Mouse (Mus musculus) lung, embryonic 15.5 days (tissue): ENCODE data around the gene Ino80e. TPM values are rescaled to one million over a fixed set of nuclear protein-coding genes. Genes with fewer than 3 reads are reported as not detected.

ENCODE experiments used
- ATAC-seq: fragments of 200-750 bp; cut with Nextera tagmentation; 2 replicates; pipeline ENCODE4 v1.8.0; 2017; ENCODE audit warnings: moderate number of reproducible peaks, borderline replicate concordance; ENCODE audit not compliant: low FRiP score, low TSS enrichment; ENCODE audit errors: extremely low read depth
- H3K27ac ChIP-seq: fragments of 300-500 bp; sonication (generic); 2 replicates; pipeline ENCODE4 v1.5.1; 2015; ENCODE audit warnings: moderate library complexity, mild to moderate bottlenecking, inconsistent platforms
- H3K27me3 ChIP-seq: fragments of 300-500 bp; sonication (generic); 2 replicates; pipeline ENCODE4 v1.6.1; 2015; ENCODE audit warnings: inconsistent platforms
- H3K36me3 ChIP-seq: fragments of 300-500 bp; sonication (generic); 2 replicates; pipeline ENCODE4 v1.6.1; 2015; ENCODE audit warnings: inconsistent platforms
- H3K4me1 ChIP-seq: fragments of 300-500 bp; sonication (generic); 2 replicates; pipeline ENCODE4 v1.6.1; 2015; ENCODE audit warnings: inconsistent platforms
- H3K4me2 ChIP-seq: fragments of 300-500 bp; sonication (generic); 2 replicates; pipeline ENCODE4 v1.6.1; 2015; ENCODE audit warnings: inconsistent platforms, mild to moderate bottlenecking, moderate library complexity
- H3K4me3 ChIP-seq: fragments of 300-500 bp; sonication (generic); 2 replicates; pipeline ENCODE4 v1.5.1; 2015; ENCODE audit warnings: mild to moderate bottlenecking, inconsistent platforms
- H3K9ac ChIP-seq: fragments of 300-500 bp; sonication (generic); 2 replicates; pipeline ENCODE4 v1.6.1; 2015; ENCODE audit warnings: inconsistent platforms
- H3K9me3 ChIP-seq: fragments of 300-500 bp; sonication (generic); 2 replicates; pipeline ENCODE4 v1.6.1; 2016; ENCODE audit warnings: inconsistent platforms
- WGBS: fragments of 180-500 bp; shearing (Covaris S2); methylation state at CpG from one replicate; pipeline ENCODE4 v1.1.7; 2015; 5-methylcytosine and 5-hydroxymethylcytosine counted together
- polyA plus RNA-seq: library from polyadenylated mRNA; unstranded; fragments of >200 nt; fragmentation: Nextera tagmentation; extraction: Ambion mirVana; gene quantifications from 2 replicates; pipeline ENCODE4 v1.2.1, GENCODE M21; 2015

Gene Ino80e
- polyA plus RNA-seq, 1 experiment from 2014 or later, result 78.3 TPM

DNA sequence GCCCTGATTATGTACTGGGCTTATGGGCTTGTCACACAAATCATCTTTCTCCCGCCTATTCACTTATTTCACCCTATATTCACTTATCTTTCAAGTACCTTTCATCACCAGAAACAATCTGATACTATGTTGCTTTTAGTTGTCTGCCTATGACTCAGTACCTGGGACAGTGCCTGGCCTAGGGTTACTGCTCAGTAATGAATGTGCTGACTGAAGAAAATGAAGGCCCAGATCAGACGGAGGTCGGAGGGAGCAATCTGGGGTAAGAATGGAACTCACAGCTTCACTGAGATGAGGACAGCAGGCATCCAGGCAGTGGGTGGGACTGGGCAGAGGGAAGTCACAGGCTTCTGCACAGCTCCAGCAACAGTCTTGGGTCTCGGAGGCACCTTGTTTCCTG, 54.8 kb downstream of the Ino80e start:
- 55% methylated on average over 4 of the region's 4 CpGs for WGBS
- H3K4me3 ChIP-seq, result peak overlapping the region; percentile 53; the same call in 1 of the 2 replicates
- peak overlapping the region; percentile 53 for H3K9ac ChIP-seq
- H3K4me1 ChIP-seq, result peaks cover 20% of the 10 kb centered on the region
- no peak for ATAC-seq
- no peaks in the 10 kb centered on the region for H3K9me3 ChIP-seq
- H3K4me2 ChIP-seq, result peak overlapping the region; percentile 84
- peak overlapping the region; percentile 21 for H3K27ac ChIP-seq
- no peaks in the 10 kb centered on the region for H3K27me3 ChIP-seq
- peaks cover 9% of the 10 kb centered on the region; the same call in 1 of the 2 replicates for H3K36me3 ChIP-seq

DNA sequence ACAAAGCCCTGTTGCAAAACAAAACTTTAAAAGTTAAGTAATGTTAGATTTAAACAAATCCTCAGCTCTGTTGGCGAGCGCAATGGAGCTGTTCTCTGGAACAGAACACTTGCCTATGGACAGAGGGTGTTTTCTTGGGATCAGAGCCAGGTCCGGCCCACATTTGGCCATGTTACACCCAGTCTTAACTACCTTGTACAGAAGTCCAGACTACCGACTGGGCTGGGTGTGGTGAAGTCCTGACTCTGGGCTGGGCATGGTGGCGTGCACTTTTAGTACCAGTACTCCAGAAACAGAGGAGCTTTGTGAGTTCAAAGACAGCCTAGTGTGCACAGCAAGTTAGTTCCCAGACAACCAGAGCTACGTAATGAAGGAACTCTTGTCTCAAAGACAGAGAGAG, 55.2 kb downstream of the Ino80e start:
- peak overlapping the region; percentile 84; the same call in 1 of the 2 replicates for H3K4me2 ChIP-seq
- H3K4me1 ChIP-seq, result peaks cover 20% of the 10 kb centered on the region
- ATAC-seq, result no peak
- no peaks in the 10 kb centered on the region for H3K27me3 ChIP-seq
- H3K36me3 ChIP-seq, result peaks cover 10% of the 10 kb centered on the region; the same call in 1 of the 2 replicates
- H3K9ac ChIP-seq, result no peak overlapping the region
- H3K9me3 ChIP-seq, result no peaks in the 10 kb centered on the region
- WGBS, result 52% methylated on average over 6 of the region's 6 CpGs
- no peak overlapping the region for H3K4me3 ChIP-seq
- H3K27ac ChIP-seq, result peak overlapping the region; percentile 21

- Histone ChIP-seq H3K9me3 (no peaks in the 10 kb centered on the region), H3K27me3 (no peaks in the 10 kb centered on the region), H3K4me3 (no peak overlapping the region), H3K4me1 (peaks cover 29% of the 10 kb centered on the region), H3K4me2 (no peak overlapping the region), H3K36me3 (peaks cover 10% of the 10 kb centered on the region; the same call in 1 of the 2 replicates), H3K27ac (no peak overlapping the region), H3K9ac (no peak overlapping the region)
- ATAC-seq, result no peak
Measured at GRCm38 (mm10) chr7:126803751-126804150, 58.4 kb downstream of the Ino80e start.

- Histone ChIP-seq H3K27ac (no peak overlapping the region), H3K36me3 (peaks cover 10% of the 10 kb centered on the region; the same call in 1 of the 2 replicates), H3K4me2 (no peak overlapping the region), H3K9me3 (no peaks in the 10 kb centered on the region), H3K4me1 (peaks cover 25% of the 10 kb centered on the region), H3K9ac (no peak overlapping the region), H3K27me3 (no peaks in the 10 kb centered on the region), H3K4me3 (no peak overlapping the region)
- ATAC-seq, result no peak
- WGBS, result 82% methylated on average over 6 of the region's 6 CpGs
Measured at GRCm38 (mm10) chr7:126803181-126803580, 59.0 kb downstream of the Ino80e start.

DNA sequence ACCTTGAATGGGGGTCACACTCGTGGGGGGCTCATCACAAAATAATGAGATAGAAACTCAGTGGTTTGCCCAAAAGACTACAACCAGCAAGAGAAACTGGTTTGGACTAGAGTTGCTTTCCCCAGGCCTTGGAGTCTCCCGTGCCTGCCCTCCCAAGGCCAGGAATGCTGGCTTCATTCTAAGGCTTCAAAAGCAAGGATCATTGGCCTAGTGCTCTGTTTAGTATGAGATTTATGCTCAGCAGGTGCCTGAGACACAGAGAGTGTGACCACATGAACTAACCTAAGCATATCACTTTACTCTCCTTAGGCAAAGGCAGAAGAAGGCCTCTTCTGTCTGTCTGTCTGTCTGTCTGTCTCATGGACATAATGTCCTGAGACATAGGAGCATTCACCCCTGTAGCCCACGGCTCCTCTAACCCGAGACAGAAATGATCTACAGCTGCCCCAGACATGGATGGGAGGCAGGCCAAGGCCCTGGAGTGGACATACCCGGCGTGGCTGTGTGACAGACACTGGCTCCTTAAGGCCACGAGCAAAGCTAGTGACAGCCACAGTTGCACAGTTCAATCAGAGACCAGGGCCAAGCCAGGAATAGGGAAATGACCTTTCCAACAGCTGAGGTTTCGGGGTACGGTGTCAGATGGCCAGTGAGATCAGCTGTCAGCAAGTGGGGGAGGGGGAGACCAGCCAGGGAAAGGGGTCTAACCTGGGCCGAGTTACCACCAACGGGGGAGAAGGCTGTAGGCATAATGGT, 59.9 kb downstream of the Ino80e start:
- Histone ChIP-seq H3K36me3 (peaks cover 12% of the 10 kb centered on the region; the same call in 1 of the 2 replicates), H3K4me2 (no peak overlapping the region), H3K9me3 (no peaks in the 10 kb centered on the region), H3K27ac (no peak overlapping the region), H3K9ac (no peak overlapping the region), H3K4me3 (no peak overlapping the region), H3K4me1 (peaks cover 25% of the 10 kb centered on the region), H3K27me3 (no peaks in the 10 kb centered on the region)
- ATAC-seq, result no peak
- WGBS, result 80% methylated on average over 11 of the region's 11 CpGs

DNA sequence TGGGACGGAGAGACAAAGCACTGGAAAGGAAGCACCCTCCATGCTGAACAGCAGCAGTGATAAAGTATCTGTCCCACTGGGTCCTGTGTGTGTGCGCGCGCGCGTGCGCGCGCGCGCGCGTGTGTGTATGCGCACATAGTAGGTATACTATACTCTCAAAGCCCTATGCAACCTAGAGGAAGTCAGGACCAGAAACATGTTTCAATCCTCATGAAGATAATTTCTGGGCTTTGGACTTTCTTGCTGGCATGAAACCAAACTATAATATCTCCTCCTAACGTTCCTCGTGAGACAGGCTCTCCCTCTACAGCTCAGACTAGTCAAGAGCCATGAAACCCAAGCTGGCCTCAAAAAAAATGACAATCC, 61.1 kb downstream of the Ino80e start:
- peaks cover 24% of the 10 kb centered on the region for H3K36me3 ChIP-seq
- no peak overlapping the region for H3K4me3 ChIP-seq
- H3K27me3 ChIP-seq, result no peaks in the 10 kb centered on the region
- H3K4me1 ChIP-seq, result peaks cover 30% of the 10 kb centered on the region
- 89% methylated on average over 16 of the region's 16 CpGs for WGBS
- ATAC-seq, result no peak
- H3K4me2 ChIP-seq, result no peak overlapping the region
- no peak overlapping the region for H3K9ac ChIP-seq
- peak overlapping the region; percentile 99; the same call in 1 of the 2 replicates for H3K27ac ChIP-seq
- no peaks in the 10 kb centered on the region for H3K9me3 ChIP-seq

Other genes with a start within 250 kb of the Ino80e start
- 23.4 and 30.0 TPM in 2 replicates for gene Nupr1, start 231.5 kb downstream of the Ino80e start, polyA plus RNA-seq
- gene Sgf29, start 213.1 kb downstream of the Ino80e start, polyA plus RNA-seq, result 47.3 and 54.9 TPM in 2 replicates
- gene Sult1a1, start 185.9 kb downstream of the Ino80e start, polyA plus RNA-seq, result 5.9 and 6.8 TPM in 2 replicates
- gene Bola2, start 167.0 kb downstream of the Ino80e start, polyA plus RNA-seq, result 105 and 119 TPM in 2 replicates
- 9.9 and 11.5 TPM in 2 replicates for gene Slx1b, start 166.6 kb downstream of the Ino80e start, polyA plus RNA-seq
- 36.0 and 58.1 TPM in 2 replicates for gene Coro1a, start 154.6 kb downstream of the Ino80e start, polyA plus RNA-seq
- gene Mapk3, start 102.8 kb downstream of the Ino80e start, polyA plus RNA-seq, result 132 and 135 TPM in 2 replicates
- 2.5 and 2.8 TPM in 2 replicates for gene Gdpd3, start 96.0 kb downstream of the Ino80e start, polyA plus RNA-seq
- gene Ypel3, start 85.4 kb downstream of the Ino80e start, polyA plus RNA-seq, result 90.3 and 96.2 TPM in 2 replicates
- 0.26 and 0.51 TPM in 2 replicates for gene Tbx6, start 80.9 kb downstream of the Ino80e start, polyA plus RNA-seq
- gene Ppp4c, start 69.9 kb downstream of the Ino80e start, polyA plus RNA-seq, result 260 and 262 TPM in 2 replicates
- gene Fam57b, start 64.7 kb downstream of the Ino80e start, polyA plus RNA-seq, result 0.10 and 0.19 TPM in 2 replicates
- not detected in 2 replicates for gene 4930451I11Rik, start 30.7 kb downstream of the Ino80e start, polyA plus RNA-seq
- gene Doc2a, start 15.0 kb downstream of the Ino80e start, polyA plus RNA-seq, result 0.81 and 1.1 TPM in 2 replicates
- 31.6 and 34.4 TPM in 2 replicates for gene Hirip3, start 405 bp downstream of the Ino80e start, polyA plus RNA-seq
- 48.0 and 55.0 TPM in 2 replicates for gene Taok2, start 22.3 kb upstream of the Ino80e start, polyA plus RNA-seq
- gene Tmem219, start 60.5 kb upstream of the Ino80e start, polyA plus RNA-seq, result 31.6 and 32.9 TPM in 2 replicates
- gene Kctd13, start 66.5 kb upstream of the Ino80e start, polyA plus RNA-seq, result 13.6 and 15.0 TPM in 2 replicates
- 0.09 TPM in 1 of 2 replicates, not detected in the other for gene Asphd1, start 87.2 kb upstream of the Ino80e start, polyA plus RNA-seq
- gene Sez6l2, start 88.2 kb upstream of the Ino80e start, polyA plus RNA-seq, result 0.16 and 0.89 TPM in 2 replicates
- 110 and 117 TPM in 2 replicates for gene Cdipt, start 113.5 kb upstream of the Ino80e start, polyA plus RNA-seq
- gene Cdiptos, start 113.7 kb upstream of the Ino80e start, polyA plus RNA-seq, result 1.3 and 2.1 TPM in 2 replicates
- 13.0 and 13.9 TPM in 2 replicates for gene Mvp, start 152.2 kb upstream of the Ino80e start, polyA plus RNA-seq
- not detected in 2 replicates for gene Pagr1b, start 154.1 kb upstream of the Ino80e start, polyA plus RNA-seq
- 63.5 and 86.1 TPM in 2 replicates for gene Pagr1a, start 155.0 kb upstream of the Ino80e start, polyA plus RNA-seq
- 23.7 and 46.1 TPM in 2 replicates for gene Gm42742, start 158.7 kb upstream of the Ino80e start, polyA plus RNA-seq
- 3.0 and 3.9 TPM in 2 replicates for gene Prrt2, start 158.8 kb upstream of the Ino80e start, polyA plus RNA-seq
- gene Maz, start 164.7 kb upstream of the Ino80e start, polyA plus RNA-seq, result 73.0 and 73.3 TPM in 2 replicates
- 158 and 165 TPM in 2 replicates for gene Kif22, start 180.1 kb upstream of the Ino80e start, polyA plus RNA-seq
- gene Zg16, start 225.0 kb upstream of the Ino80e start, polyA plus RNA-seq, result not detected in 2 replicates
- gene AI467606, start 229.0 kb upstream of the Ino80e start, polyA plus RNA-seq, result 7.7 and 10.1 TPM in 2 replicates